Mouse (Mus musculus) forebrain, embryonic 10.5 days (tissue): ENCODE data around the gene Bst2. TPM values are rescaled to one million over a fixed set of nuclear protein-coding genes. Genes with fewer than 3 reads are reported as not detected.

Source experiments
- DNase-seq: peaks from one replicate; pipeline ENCODE4 v3.0.0-alpha.2; 2017; ENCODE audit warnings: low spot score; ENCODE audit errors: extremely low spot score
- H3K27ac ChIP-seq: fragments of 300-500 bp; sonication (generic); 2 replicates; pipeline ENCODE4 v1.5.1; 2016; ENCODE audit warnings: mild to moderate bottlenecking
- H3K27me3 ChIP-seq: fragments of 300-500 bp; sonication (generic); 2 replicates; pipeline ENCODE4 v1.6.1; 2016; ENCODE audit warnings: mild to moderate bottlenecking; ENCODE audit not compliant: poor library complexity, severe bottlenecking
- H3K36me3 ChIP-seq: fragments of 300-500 bp; sonication (generic); replicated peaks from 2 replicates; pipeline ENCODE4 v1.6.1; 2016; ENCODE audit warnings: mild to moderate bottlenecking, moderate library complexity
- H3K4me1 ChIP-seq: fragments of 300-500 bp; sonication (generic); 2 replicates; pipeline ENCODE4 v1.6.1; 2016
- H3K4me3 ChIP-seq: fragments of 300-500 bp; sonication (generic); 2 replicates; pipeline ENCODE4 v1.5.1; 2016; ENCODE audit warnings: mild to moderate bottlenecking, moderate library complexity
- H3K9me3 ChIP-seq: fragments of 300-500 bp; sonication (generic); 2 replicates; pipeline ENCODE4 v1.6.1; 2016; ENCODE audit warnings: mild to moderate bottlenecking, moderate library complexity
- WGBS: fragments of 180-500 bp; shearing (Covaris S2); methylation state at CpG from one replicate; pipeline ENCODE4 v1.1.7; 2016; 5-methylcytosine and 5-hydroxymethylcytosine counted together
- polyA plus RNA-seq: library from polyadenylated mRNA; unstranded; fragments of >200 nt; fragmentation: Nextera tagmentation; extraction: Ambion mirVana; gene quantifications from 2 replicates; pipeline ENCODE4 v1.2.1, GENCODE M21; 2016

Bst2 gene
- polyA plus RNA-seq, 1 experiment from 2014 or later, result 7.4 TPM

- WGBS, result under 1% methylated on average over 51 of the region's 51 CpGs
- Histone ChIP-seq H3K27ac (peak overlapping the region; percentile 82), H3K36me3 (no peaks in the 10 kb centered on the region), H3K4me1 (peaks cover 41% of the 10 kb centered on the region), H3K27me3 (peaks cover 53% of the 10 kb centered on the region), H3K4me3 (peak overlapping the region; percentile 67), H3K9me3 (no peaks in the 10 kb centered on the region)
- peak; percentile 89 for DNase-seq
These were observed 32.4 kb upstream of the Bst2 start for GRCm38 (mm10) chr8:71569366-71570290.

- Histone ChIP-seq H3K4me1 (peaks cover 41% of the 10 kb centered on the region), H3K36me3 (no peaks in the 10 kb centered on the region), H3K27me3 (peaks cover 60% of the 10 kb centered on the region), H3K9me3 (peaks cover 5% of the 10 kb centered on the region; the same call in 1 of the 2 replicates), H3K27ac (peak overlapping the region; percentile 82), H3K4me3 (peak overlapping the region; percentile 67)
- DNase-seq, result no peak
- WGBS, result 17% methylated on average over 6 of the region's 6 CpGs
These were observed 31.7 kb upstream of the Bst2 start for GRCm38 (mm10) chr8:71568941-71569340.

GRCm38 (mm10) chr8:71568387-71568937 lies 31.2 kb upstream of the Bst2 start, which contains the start of gene Slc27a1:
TSS of gene Slc27a1 (plus strand) at chr8:71568882.
- DNase-seq, result no peak
- peaks cover 41% of the 10 kb centered on the region for H3K4me1 ChIP-seq
- H3K4me3 ChIP-seq, result peak within 1 kb of the TSS; percentile 67
- peaks cover 7% of the 10 kb centered on the region; the same call in 1 of the 2 replicates for H3K9me3 ChIP-seq
- peaks cover 64% of the 10 kb centered on the region for H3K27me3 ChIP-seq
- H3K36me3 ChIP-seq, result no peaks in the 10 kb centered on the region
- peak within 1 kb of the TSS; percentile 82 for H3K27ac ChIP-seq
- 12% methylated on average over 13 of the region's 13 CpGs for WGBS

GRCm38 (mm10) chr8:71567587-71567986 lies 30.3 kb upstream of the Bst2 start:
- H3K4me1 ChIP-seq, result peaks cover 40% of the 10 kb centered on the region
- H3K9me3 ChIP-seq, result peaks cover 7% of the 10 kb centered on the region; the same call in 1 of the 2 replicates
- H3K27me3 ChIP-seq, result peaks cover 73% of the 10 kb centered on the region
- no peaks in the 10 kb centered on the region for H3K36me3 ChIP-seq
- no peak overlapping the region for H3K4me3 ChIP-seq
- no peak overlapping the region for H3K27ac ChIP-seq
- 80% methylated on average over 7 of the region's 7 CpGs for WGBS
- no peak for DNase-seq

- no peaks in the 10 kb centered on the region for H3K36me3 ChIP-seq
- 57% methylated on average over 3 of the region's 3 CpGs for WGBS
- H3K27me3 ChIP-seq, result peaks cover 77% of the 10 kb centered on the region
- no peak within 1 kb of the TSS for H3K4me3 ChIP-seq
- no peak within 1 kb of the TSS for H3K27ac ChIP-seq
- peaks cover 7% of the 10 kb centered on the region; the same call in 1 of the 2 replicates for H3K9me3 ChIP-seq
- DNase-seq, result no peak
- peaks cover 42% of the 10 kb centered on the region for H3K4me1 ChIP-seq
These were observed 29.2 kb upstream of the Bst2 start, which contains the start of gene Nxnl1 for GRCm38 (mm10) chr8:71566501-71566900. TSS of gene Nxnl1 (minus strand) at chr8:71566601.

GRCm38 (mm10) chr8:71563992-71564391 lies 26.7 kb upstream of the Bst2 start:
- Histone ChIP-seq H3K4me1 (peaks cover 20% of the 10 kb centered on the region), H3K4me3 (no peak overlapping the region), H3K27ac (no peak overlapping the region), H3K36me3 (no peaks in the 10 kb centered on the region), H3K9me3 (peaks cover 7% of the 10 kb centered on the region; the same call in 1 of the 2 replicates), H3K27me3 (peaks cover 98% of the 10 kb centered on the region)
- DNase-seq, result no peak
- 86% methylated on average over 4 of the region's 4 CpGs for WGBS

- Histone ChIP-seq H3K4me1 (peaks cover 22% of the 10 kb centered on the region), H3K4me3 (peak overlapping the region; percentile 40), H3K9me3 (peaks cover 7% of the 10 kb centered on the region; the same call in 1 of the 2 replicates), H3K27ac (0 out of 2 replicates have a peak overlapping the region, but pooled peaks have one; percentile 26), H3K36me3 (no peaks in the 10 kb centered on the region), H3K27me3 (peaks cover 98% of the 10 kb centered on the region)
- WGBS, result under 1% methylated on average over 33 of the region's 33 CpGs
- peak; percentile 70 for DNase-seq
These were observed 25.5 kb upstream of the Bst2 start for GRCm38 (mm10) chr8:71562751-71563150.

GRCm38 (mm10) chr8:71561401-71561800 lies 24.1 kb upstream of the Bst2 start:
- H3K27me3 ChIP-seq, result peaks cover 98% of the 10 kb centered on the region
- no peaks in the 10 kb centered on the region for H3K36me3 ChIP-seq
- H3K27ac ChIP-seq, result no peak overlapping the region
- DNase-seq, result peak; percentile 80
- 4% methylated on average over 15 of the region's 15 CpGs for WGBS
- H3K4me3 ChIP-seq, result no peak overlapping the region
- H3K4me1 ChIP-seq, result peaks cover 22% of the 10 kb centered on the region
- peaks cover 7% of the 10 kb centered on the region; the same call in 1 of the 2 replicates for H3K9me3 ChIP-seq

- peaks cover 7% of the 10 kb centered on the region; the same call in 1 of the 2 replicates for H3K9me3 ChIP-seq
- no peak for DNase-seq
- peaks cover 98% of the 10 kb centered on the region for H3K27me3 ChIP-seq
- no peak overlapping the region for H3K4me3 ChIP-seq
- H3K27ac ChIP-seq, result no peak overlapping the region
- H3K4me1 ChIP-seq, result peaks cover 22% of the 10 kb centered on the region
- WGBS, result 83% methylated on average over 5 of the region's 5 CpGs
- no peaks in the 10 kb centered on the region for H3K36me3 ChIP-seq
These were observed 23.5 kb upstream of the Bst2 start for GRCm38 (mm10) chr8:71560765-71561164.

GRCm38 (mm10) chr8:71560071-71560470 lies 22.8 kb upstream of the Bst2 start:
- Histone ChIP-seq H3K27ac (no peak overlapping the region), H3K4me3 (no peak overlapping the region), H3K4me1 (peaks cover 22% of the 10 kb centered on the region), H3K27me3 (peaks cover 100% of the 10 kb centered on the region), H3K36me3 (no peaks in the 10 kb centered on the region), H3K9me3 (peaks cover 7% of the 10 kb centered on the region; the same call in 1 of the 2 replicates)
- 79% methylated on average over 3 of the region's 3 CpGs for WGBS
- no peak for DNase-seq

- no peak overlapping the region for H3K27ac ChIP-seq
- H3K4me1 ChIP-seq, result peaks cover 22% of the 10 kb centered on the region
- 3% methylated on average over 24 of the region's 24 CpGs for WGBS
- peak; percentile 56 for DNase-seq
- H3K27me3 ChIP-seq, result peaks cover 97% of the 10 kb centered on the region
- H3K36me3 ChIP-seq, result no peaks in the 10 kb centered on the region
- H3K9me3 ChIP-seq, result peaks cover 3% of the 10 kb centered on the region; the same call in 1 of the 2 replicates
- peak overlapping the region; percentile 54 for H3K4me3 ChIP-seq
These were observed 21.9 kb upstream of the Bst2 start for GRCm38 (mm10) chr8:71558958-71559690.
